Mouse (Mus musculus): ENCODE data around the gene Ngf. TPM values are rescaled to one million over a fixed set of nuclear protein-coding genes. Genes with fewer than 3 reads are reported as not detected.

Ngf gene
- total RNA-seq (2014; rRNA removed) (2.8 and 3.3 TPM in 2 replicates), polyA plus RNA-seq (2015; fragmentation: Nextera tagmentation; extraction: Ambion mirVana) (1.1 and 1.8 TPM in 2 replicates)

DNA sequence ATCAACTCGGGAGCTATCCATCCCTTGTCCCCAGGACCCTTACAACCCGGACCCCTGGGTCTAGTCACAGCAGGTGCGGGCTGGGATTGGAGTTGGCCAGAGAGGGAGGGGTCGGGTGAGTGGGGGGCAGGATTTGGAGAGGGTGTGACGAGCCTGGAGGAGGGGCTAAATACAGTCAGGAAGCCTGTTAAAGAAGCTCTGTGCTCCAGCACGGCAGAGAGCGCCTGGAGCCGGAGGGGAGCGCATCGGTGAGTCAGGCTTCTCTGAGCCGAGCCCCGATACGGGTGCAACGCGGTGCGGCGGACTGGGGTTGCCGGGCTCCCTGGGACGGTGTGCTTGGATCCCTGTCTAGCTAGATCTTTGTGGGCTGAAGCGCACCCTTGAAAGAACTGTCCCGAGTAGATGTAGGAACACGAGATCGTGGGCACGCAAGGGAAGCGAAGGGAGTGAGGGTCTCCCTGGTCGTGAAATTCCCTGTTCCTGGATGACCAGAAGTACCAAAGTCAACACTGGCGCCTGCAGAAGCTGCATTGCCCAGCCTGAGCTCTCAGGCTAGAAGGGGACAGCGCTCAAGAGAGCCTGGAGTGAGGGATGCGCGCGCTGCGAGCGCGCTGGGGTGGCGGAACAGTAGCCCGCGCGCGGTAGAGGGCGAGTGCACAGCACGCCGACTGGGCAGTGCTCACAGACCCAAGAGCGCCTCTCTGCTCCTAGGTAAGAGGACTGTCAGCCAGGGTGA lies at the start of gene Ngf:
Ngf (plus strand) TSS at position 207 of the 736 bp plus-strand sequence.
- no peak for TF ChIP-seq CTCF (IDR thresholded peaks at IDR 0.05; ENCODE audit: low read depth)
- Histone ChIP-seq H3K4me2 (ENCODE audit: low read depth, low read length) (peak within 1 kb of the TSS; percentile 72), H3K36me3 (ENCODE audit: insufficient read depth, low read length) (no peaks in the 10 kb centered on the region), H3K9ac (replicated peaks; ENCODE audit: low read length) (peak within 1 kb of the TSS; percentile 29; the same call in 1 of the 2 replicates), H3K27ac (no peak within 1 kb of the TSS), H3K27me3 (ENCODE audit: insufficient read depth, low read length) (peaks cover 30% of the 10 kb centered on the region), H3K4me3 (ENCODE audit: low read length) (peak within 1 kb of the TSS; percentile 41), H3K9me3 (ENCODE audit: low read length) (no peaks in the 10 kb centered on the region), H3K4me1 (ENCODE audit: insufficient read depth, low read length) (no peaks in the 10 kb centered on the region)
- under 1% methylated on average over 43 of the region's 43 CpGs for WGBS
- DNase-seq (ENCODE audit: low spot score) (peak; percentile 36), ATAC-seq (peak; percentile 57; the same call in 1 of the 2 replicates)

DNA sequence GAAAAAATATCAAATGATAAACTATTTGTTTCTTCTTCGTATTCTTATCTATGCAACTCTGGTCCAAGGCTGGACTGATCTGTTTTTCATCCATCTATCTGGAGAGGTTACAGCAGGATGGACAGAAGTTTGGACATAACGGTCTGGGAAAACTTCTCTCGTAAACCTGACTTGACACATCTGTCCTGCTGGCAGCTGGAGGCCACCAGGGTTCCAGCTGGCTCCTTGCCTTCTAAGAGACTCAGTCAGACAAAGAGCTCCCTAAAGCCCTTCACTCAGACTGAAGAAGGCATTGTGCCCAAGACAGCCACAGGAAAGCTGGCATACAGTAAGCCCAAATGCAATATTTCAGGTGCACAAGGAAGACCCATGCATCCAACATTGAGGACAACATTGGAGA lies 24.2 kb upstream of the Ngf start:
- no peaks in the 10 kb centered on the region for H3K4me1 ChIP-seq (ENCODE audit: insufficient read depth, low read length)
- ATAC-seq (no peak), DNase-seq (ENCODE audit: low spot score) (no peak)
- H3K4me2 ChIP-seq (ENCODE audit: low read depth, low read length) = no peak overlapping the region
- no peak overlapping the region for H3K27ac ChIP-seq
- H3K9me3 ChIP-seq (ENCODE audit: low read length) = no peaks in the 10 kb centered on the region
- no peaks in the 10 kb centered on the region for H3K27me3 ChIP-seq (ENCODE audit: insufficient read depth, low read length)
- TF ChIP-seq CTCF (IDR thresholded peaks at IDR 0.05; ENCODE audit: low read depth) = no peak
- 63% methylated on average over 3 of the region's 3 CpGs for WGBS
- H3K36me3 ChIP-seq (ENCODE audit: insufficient read depth, low read length) = no peaks in the 10 kb centered on the region
- H3K4me3 ChIP-seq (ENCODE audit: low read length) = no peak overlapping the region
- H3K9ac ChIP-seq (replicated peaks; ENCODE audit: low read length) = no peak overlapping the region

DNA sequence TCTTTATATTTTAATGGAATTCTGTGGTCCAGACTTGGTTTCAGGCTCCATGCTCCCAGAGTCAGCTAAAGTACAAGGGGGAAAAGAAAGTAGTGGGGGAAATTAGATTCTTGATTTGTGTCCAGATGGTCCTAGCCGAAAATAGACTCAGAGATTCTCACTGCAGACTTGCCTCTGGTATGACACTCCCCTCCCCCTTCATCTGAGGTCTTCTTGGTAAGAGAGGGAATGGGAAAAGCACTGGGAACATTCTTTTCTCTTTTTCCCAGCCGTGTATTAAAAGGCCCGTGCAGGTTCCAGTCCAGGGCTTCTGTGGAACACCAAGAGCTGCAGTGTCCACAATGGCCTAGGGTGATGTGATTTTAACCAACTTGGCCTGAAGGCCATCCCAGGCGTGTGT lies 23.0 kb upstream of the Ngf start:
- H3K4me2 ChIP-seq (ENCODE audit: low read depth, low read length) = no peak overlapping the region
- no peak overlapping the region for H3K27ac ChIP-seq
- H3K27me3 ChIP-seq (ENCODE audit: insufficient read depth, low read length) = no peaks in the 10 kb centered on the region
- no peaks in the 10 kb centered on the region for H3K4me1 ChIP-seq (ENCODE audit: insufficient read depth, low read length)
- DNase-seq (ENCODE audit: low spot score) = no peak
- WGBS = 78% methylated on average over 4 of the region's 4 CpGs
- no peak for TF ChIP-seq CTCF (IDR thresholded peaks at IDR 0.05; ENCODE audit: low read depth)
- H3K4me3 ChIP-seq (ENCODE audit: low read length) = no peak overlapping the region
- H3K9ac ChIP-seq (replicated peaks; ENCODE audit: low read length) = no peak overlapping the region
- no peak for ATAC-seq
- no peaks in the 10 kb centered on the region for H3K9me3 ChIP-seq (ENCODE audit: low read length)
- H3K36me3 ChIP-seq (ENCODE audit: insufficient read depth, low read length) = no peaks in the 10 kb centered on the region

DNA sequence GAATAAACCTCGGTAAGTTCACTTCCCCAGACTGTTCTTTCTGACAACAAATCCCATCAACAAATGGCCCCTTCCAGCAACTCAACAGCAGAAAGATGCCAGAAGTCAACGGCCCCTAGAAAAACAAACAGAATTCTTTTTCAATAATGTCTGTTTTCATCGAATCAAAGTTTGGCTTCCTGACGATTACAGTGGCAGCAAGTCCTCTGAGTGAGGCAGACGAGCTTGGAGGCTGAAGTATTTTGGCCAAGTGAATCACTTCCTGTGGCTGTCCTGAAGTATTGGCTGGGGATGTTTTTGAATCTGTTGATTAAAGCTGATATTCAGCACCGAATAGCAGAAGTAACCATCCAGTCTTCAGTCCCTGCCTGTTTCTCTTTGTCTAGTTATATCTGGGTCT lies 15.2 kb upstream of the Ngf start:
- 78% methylated on average over 6 of the region's 6 CpGs for WGBS
- Histone ChIP-seq H3K27me3 (ENCODE audit: insufficient read depth, low read length) (no peaks in the 10 kb centered on the region), H3K9ac (replicated peaks; ENCODE audit: low read length) (no peak overlapping the region), H3K4me3 (ENCODE audit: low read length) (no peak overlapping the region), H3K27ac (no peak overlapping the region), H3K9me3 (ENCODE audit: low read length) (no peaks in the 10 kb centered on the region), H3K4me1 (ENCODE audit: insufficient read depth, low read length) (no peaks in the 10 kb centered on the region), H3K36me3 (ENCODE audit: insufficient read depth, low read length) (no peaks in the 10 kb centered on the region), H3K4me2 (ENCODE audit: low read depth, low read length) (no peak overlapping the region)
- DNase-seq (ENCODE audit: low spot score) (no peak), ATAC-seq (no peak)
- no peak for TF ChIP-seq CTCF (IDR thresholded peaks at IDR 0.05; ENCODE audit: low read depth)

DNA sequence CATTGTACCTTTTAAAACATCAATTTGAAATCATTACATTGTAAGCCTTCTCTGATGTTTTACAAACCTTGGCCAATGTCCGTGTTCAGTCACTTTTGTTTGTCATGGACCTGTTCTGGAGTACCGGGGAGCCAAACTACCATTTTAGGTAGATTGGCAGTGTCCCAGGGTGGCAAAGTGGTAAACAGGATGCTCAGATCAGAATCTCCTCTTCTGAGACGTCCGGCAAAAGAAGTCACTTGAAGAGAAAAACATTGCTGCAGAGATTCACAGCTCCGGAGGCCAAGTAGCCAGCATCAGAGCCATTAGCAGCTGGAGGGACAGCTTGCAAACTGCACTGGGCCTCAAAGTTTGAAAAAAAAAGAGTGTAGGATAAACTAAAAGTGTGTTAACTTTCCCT lies 9.2 kb upstream of the Ngf start:
- Histone ChIP-seq H3K9ac (replicated peaks; ENCODE audit: low read length) (no peak overlapping the region), H3K27me3 (ENCODE audit: insufficient read depth, low read length) (no peaks in the 10 kb centered on the region), H3K27ac (no peak overlapping the region), H3K4me2 (ENCODE audit: low read depth, low read length) (no peak overlapping the region), H3K4me1 (ENCODE audit: insufficient read depth, low read length) (no peaks in the 10 kb centered on the region), H3K9me3 (ENCODE audit: low read length) (no peaks in the 10 kb centered on the region), H3K4me3 (ENCODE audit: low read length) (no peak overlapping the region), H3K36me3 (ENCODE audit: insufficient read depth, low read length) (no peaks in the 10 kb centered on the region)
- no peak for TF ChIP-seq CTCF (IDR thresholded peaks at IDR 0.05; ENCODE audit: low read depth)
- DNase-seq (ENCODE audit: low spot score) (no peak), ATAC-seq (no peak)
- 83% methylated on average over 5 of the region's 5 CpGs for WGBS

DNA sequence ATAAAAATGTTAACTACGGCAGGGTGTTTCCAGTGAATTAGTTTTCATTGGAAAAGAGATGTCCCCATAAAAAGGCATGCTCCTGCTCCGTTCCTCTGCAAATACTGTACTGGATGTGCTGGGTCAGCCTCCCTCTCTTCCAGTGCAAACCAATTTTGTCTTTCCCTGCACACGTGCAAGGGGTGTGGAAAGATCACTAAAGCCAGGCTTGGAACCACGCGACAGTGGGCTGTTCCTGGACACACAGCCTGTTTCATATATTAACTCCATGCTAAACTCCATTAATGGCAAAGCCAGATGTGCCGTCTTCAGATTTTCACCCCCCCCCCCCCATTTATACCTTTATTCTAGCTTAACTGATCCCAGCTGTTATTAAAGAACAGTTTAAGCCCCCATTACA lies 8.7 kb upstream of the Ngf start:
- TF ChIP-seq CTCF (IDR thresholded peaks at IDR 0.05; ENCODE audit: low read depth) = no peak
- WGBS = 79% methylated on average over 6 of the region's 6 CpGs

DNA sequence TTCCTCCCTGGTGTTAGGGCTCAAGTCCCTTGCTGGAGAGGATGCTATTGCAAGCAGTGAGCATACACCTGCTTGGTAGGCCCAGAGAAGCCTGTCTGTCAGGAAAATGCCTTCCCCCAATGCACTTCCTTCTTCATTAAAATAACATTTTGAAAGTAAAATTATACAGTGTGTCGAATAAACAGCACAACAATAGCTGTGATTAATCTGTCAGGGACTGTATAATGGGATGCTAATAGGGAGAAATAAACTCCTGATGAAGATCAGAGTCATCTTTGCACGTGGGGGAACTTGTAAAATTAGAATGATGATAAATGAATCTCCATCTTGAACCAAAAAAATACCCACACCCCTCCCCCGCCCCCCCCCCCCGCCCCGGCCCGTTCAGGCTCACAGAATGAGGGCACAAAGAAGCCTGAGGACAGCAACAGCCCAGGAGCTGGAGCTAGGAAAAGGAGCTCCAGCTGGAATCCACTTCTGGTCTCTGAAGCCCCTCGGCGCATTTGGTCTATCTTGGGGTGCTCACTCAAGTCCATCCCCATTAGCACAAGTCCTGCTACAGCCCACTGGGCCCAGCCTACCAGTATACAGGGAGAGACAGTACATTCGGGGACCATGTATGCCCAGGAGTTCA lies 6.9 kb upstream of the Ngf start:
- no peak for TF ChIP-seq CTCF (IDR thresholded peaks at IDR 0.05; ENCODE audit: low read depth)
- Histone ChIP-seq H3K27ac (no peak overlapping the region), H3K4me1 (ENCODE audit: insufficient read depth, low read length) (no peaks in the 10 kb centered on the region), H3K4me3 (ENCODE audit: low read length) (no peak overlapping the region), H3K36me3 (ENCODE audit: insufficient read depth, low read length) (no peaks in the 10 kb centered on the region), H3K27me3 (ENCODE audit: insufficient read depth, low read length) (no peaks in the 10 kb centered on the region), H3K4me2 (ENCODE audit: low read depth, low read length) (no peak overlapping the region), H3K9me3 (ENCODE audit: low read length) (no peaks in the 10 kb centered on the region), H3K9ac (replicated peaks; ENCODE audit: low read length) (no peak overlapping the region)
- WGBS = 62% methylated on average over 9 of the region's 9 CpGs
- no peak for DNase-seq (ENCODE audit: low spot score)
- no peak for ATAC-seq

More for the DNA sequence above, 8.7 kb upstream of the Ngf start:
- H3K4me1 ChIP-seq (ENCODE audit: insufficient read depth, low read length) = no peaks in the 10 kb centered on the region
- no peaks in the 10 kb centered on the region for H3K27me3 ChIP-seq (ENCODE audit: insufficient read depth, low read length)
- no peak for DNase-seq (ENCODE audit: low spot score)
- no peak for ATAC-seq
- H3K27ac ChIP-seq = no peak overlapping the region
- H3K4me3 ChIP-seq (ENCODE audit: low read length) = no peak overlapping the region
- no peaks in the 10 kb centered on the region for H3K36me3 ChIP-seq (ENCODE audit: insufficient read depth, low read length)
- H3K9ac ChIP-seq (replicated peaks; ENCODE audit: low read length) = no peak overlapping the region
- H3K9me3 ChIP-seq (ENCODE audit: low read length) = no peaks in the 10 kb centered on the region
- H3K4me2 ChIP-seq (ENCODE audit: low read depth, low read length) = no peak overlapping the region
